Mouse (Mus musculus) kidney, embryonic 14.5 days (tissue): ENCODE results near the gene Cacna1c. TPM values are rescaled to one million over a fixed set of nuclear protein-coding genes. Genes with fewer than 3 reads are reported as not detected.

Source experiments
- ATAC-seq: fragments of 200-750 bp; cut with Nextera tagmentation; 2 replicates; pipeline ENCODE4 v1.8.0; 2017; ENCODE audit warnings: moderate number of reproducible peaks, mild to moderate bottlenecking, moderate TSS enrichment, moderate library complexity; ENCODE audit not compliant: low FRiP score, low TSS enrichment
- H3K27ac ChIP-seq: fragments of 300-500 bp; sonication (generic); 2 replicates; pipeline ENCODE4 v1.5.1; 2014; ENCODE audit warnings: low read depth, mild to moderate bottlenecking, low read length, moderate library complexity, mixed read lengths
- H3K27me3 ChIP-seq: fragments of 300-500 bp; sonication (generic); 2 replicates; pipeline ENCODE4 v1.6.1; 2014; ENCODE audit warnings: mild to moderate bottlenecking, low read length; ENCODE audit not compliant: control insufficient read depth, insufficient read depth
- H3K36me3 ChIP-seq: fragments of 300-500 bp; sonication (generic); 2 replicates; pipeline ENCODE4 v1.6.1; 2014; ENCODE audit warnings: low read length, mixed read lengths; ENCODE audit not compliant: control insufficient read depth, insufficient read depth
- H3K4me1 ChIP-seq: fragments of 300-500 bp; sonication (generic); 2 replicates; pipeline ENCODE4 v1.6.1; 2014; ENCODE audit warnings: low read length, mixed read lengths; ENCODE audit not compliant: control insufficient read depth, insufficient read depth
- H3K4me2 ChIP-seq: fragments of 300-500 bp; sonication (generic); replicated peaks from 2 replicates; pipeline ENCODE4 v1.6.1; 2014; ENCODE audit warnings: low read depth, mild to moderate bottlenecking, low read length
- H3K4me3 ChIP-seq: fragments of 300-500 bp; sonication (generic); 2 replicates; pipeline ENCODE4 v1.5.1; 2014; ENCODE audit warnings: mild to moderate bottlenecking, low read length
- H3K9ac ChIP-seq: fragments of 300-500 bp; sonication (generic); 2 replicates; pipeline ENCODE4 v1.6.1; 2014; ENCODE audit warnings: low read depth, mild to moderate bottlenecking, low read length, moderate library complexity
- H3K9me3 ChIP-seq: fragments of 300-500 bp; sonication (generic); 2 replicates; pipeline ENCODE4 v1.6.1; 2016; ENCODE audit warnings: low read length; ENCODE audit not compliant: control insufficient read depth
- WGBS: fragments of 180-500 bp; shearing (Covaris S2); extraction: QIAGEN DNeasy Blood & Tissue Kit; methylation state at CpG from one replicate; pipeline ENCODE4 v1.1.7; 2014; 5-methylcytosine and 5-hydroxymethylcytosine counted together
- polyA plus RNA-seq: library from polyadenylated mRNA; unstranded; fragments of >200 nt; fragmentation: Nextera tagmentation; extraction: Ambion mirVana; gene quantifications from 2 replicates; pipeline ENCODE4 v1.2.1, GENCODE M21; 2014

Cacna1c gene
- polyA plus RNA-seq, 1 experiment from 2014 or later, result 3.3 TPM

DNA sequence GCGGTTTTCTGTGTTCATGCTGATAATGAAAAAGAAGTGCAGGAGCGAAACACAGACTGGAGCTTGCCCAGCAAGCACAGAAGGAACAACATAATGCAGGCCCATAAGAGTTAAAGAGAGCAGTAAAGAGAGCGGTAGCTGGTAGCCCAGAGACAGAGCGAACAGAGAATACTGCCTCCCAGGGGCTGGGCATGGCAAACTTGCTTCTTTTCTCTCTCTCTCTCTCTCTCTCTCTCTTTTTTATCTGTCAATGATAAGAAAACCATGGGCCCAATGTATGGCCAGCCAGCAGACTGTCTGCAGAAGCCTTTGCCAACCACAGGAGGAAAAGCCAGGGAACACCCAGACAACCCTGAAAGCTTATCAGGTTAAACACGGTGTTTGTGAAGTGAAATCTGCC lies 365.4 kb downstream of the Cacna1c start:
- Histone ChIP-seq H3K4me1 (peaks cover 9% of the 10 kb centered on the region), H3K9me3 (no peaks in the 10 kb centered on the region), H3K9ac (no peak overlapping the region), H3K4me2 (no peak overlapping the region), H3K4me3 (no peak overlapping the region), H3K27ac (no peak overlapping the region), H3K36me3 (no peaks in the 10 kb centered on the region), H3K27me3 (no peaks in the 10 kb centered on the region)
- WGBS, result 90% methylated on average over 5 of the region's 5 CpGs
- ATAC-seq, result no peak

DNA sequence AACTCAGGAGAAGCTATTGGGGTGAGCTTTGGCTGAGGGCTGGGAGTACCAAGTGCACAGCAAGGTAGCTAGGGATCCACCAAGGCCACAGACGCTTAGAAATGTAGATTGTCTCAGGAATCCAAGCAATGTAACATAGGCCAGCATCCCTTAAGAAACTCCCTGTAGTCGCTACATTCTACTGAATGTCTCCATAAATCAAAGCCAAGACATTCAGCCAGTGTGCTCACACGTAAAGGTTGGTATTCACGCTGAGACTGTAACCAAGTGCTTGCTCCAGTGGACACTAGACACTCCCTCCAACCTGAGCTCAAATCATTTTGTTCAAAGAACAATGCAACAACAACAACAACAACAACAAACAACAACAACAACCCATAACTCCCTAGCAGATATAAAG lies 368.0 kb downstream of the Cacna1c start:
- no peak overlapping the region for H3K27ac ChIP-seq
- H3K9ac ChIP-seq, result no peak overlapping the region
- peaks cover 9% of the 10 kb centered on the region for H3K4me1 ChIP-seq
- H3K9me3 ChIP-seq, result no peaks in the 10 kb centered on the region
- no peaks in the 10 kb centered on the region for H3K27me3 ChIP-seq
- H3K4me3 ChIP-seq, result no peak overlapping the region
- 26% methylated on average over 4 of the region's 4 CpGs for WGBS
- no peaks in the 10 kb centered on the region for H3K36me3 ChIP-seq
- no peak overlapping the region for H3K4me2 ChIP-seq
- ATAC-seq, result peak; percentile 45; the same call in 1 of the 2 replicates

DNA sequence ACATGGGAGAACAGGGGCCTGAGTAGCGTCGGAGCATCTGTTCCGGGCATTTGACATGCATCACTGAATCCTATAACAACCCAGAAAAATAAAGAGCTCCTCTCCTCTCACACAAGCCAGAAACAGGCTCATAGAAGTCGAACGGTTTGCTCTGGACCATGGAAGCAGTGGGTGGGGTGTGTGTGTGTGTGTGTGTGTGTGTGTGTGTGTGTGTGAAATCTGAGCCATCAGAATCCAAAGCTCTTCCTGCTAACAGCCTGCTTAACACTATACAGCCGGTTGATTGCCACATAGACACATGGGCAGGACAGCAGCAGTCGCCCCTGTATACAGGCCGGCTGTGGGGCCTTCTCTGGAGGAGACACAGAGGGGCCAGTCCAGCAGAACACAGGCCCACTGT lies 368.7 kb downstream of the Cacna1c start:
- 14% methylated on average over 8 of the region's 8 CpGs for WGBS

DNA sequence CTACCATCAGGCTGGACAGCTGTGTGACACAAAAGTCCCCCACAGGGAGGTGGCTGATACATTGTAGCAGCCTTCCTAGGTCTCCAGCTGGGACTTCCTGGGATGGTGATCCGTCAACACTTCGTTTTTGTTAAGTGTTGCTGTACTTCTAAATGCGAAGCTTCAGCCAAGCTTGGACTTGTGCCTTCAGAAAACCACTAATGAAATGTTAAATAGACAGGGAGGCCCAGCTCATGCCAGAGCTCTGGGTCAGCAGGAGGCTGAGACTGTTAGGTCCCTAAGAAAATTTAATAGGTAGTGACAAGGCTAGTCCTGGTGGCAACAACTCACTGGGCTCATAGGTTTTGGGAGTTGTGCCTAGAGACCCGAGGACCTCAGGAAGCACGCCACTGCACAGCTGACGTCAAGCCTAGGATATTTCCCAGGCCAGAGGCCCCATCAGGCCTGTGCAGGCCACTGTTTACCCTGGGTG lies 370.8 kb downstream of the Cacna1c start:
- ATAC-seq, result no peak
- no peak overlapping the region for H3K9ac ChIP-seq
- H3K36me3 ChIP-seq, result no peaks in the 10 kb centered on the region
- H3K4me1 ChIP-seq, result peaks cover 9% of the 10 kb centered on the region
- no peak overlapping the region for H3K4me3 ChIP-seq
- H3K4me2 ChIP-seq, result no peak overlapping the region
- H3K27ac ChIP-seq, result no peak overlapping the region
- 56% methylated on average over 6 of the region's 6 CpGs for WGBS
- no peaks in the 10 kb centered on the region for H3K9me3 ChIP-seq
- H3K27me3 ChIP-seq, result no peaks in the 10 kb centered on the region

More for the DNA sequence above, 368.7 kb downstream of the Cacna1c start:
- Histone ChIP-seq H3K36me3 (no peaks in the 10 kb centered on the region), H3K27me3 (no peaks in the 10 kb centered on the region), H3K9ac (peak overlapping the region; percentile 9; the same call in 1 of the 2 replicates), H3K4me3 (no peak overlapping the region), H3K4me2 (no peak overlapping the region), H3K9me3 (no peaks in the 10 kb centered on the region), H3K4me1 (peaks cover 9% of the 10 kb centered on the region), H3K27ac (no peak overlapping the region)
- ATAC-seq, result peak; percentile 86

DNA sequence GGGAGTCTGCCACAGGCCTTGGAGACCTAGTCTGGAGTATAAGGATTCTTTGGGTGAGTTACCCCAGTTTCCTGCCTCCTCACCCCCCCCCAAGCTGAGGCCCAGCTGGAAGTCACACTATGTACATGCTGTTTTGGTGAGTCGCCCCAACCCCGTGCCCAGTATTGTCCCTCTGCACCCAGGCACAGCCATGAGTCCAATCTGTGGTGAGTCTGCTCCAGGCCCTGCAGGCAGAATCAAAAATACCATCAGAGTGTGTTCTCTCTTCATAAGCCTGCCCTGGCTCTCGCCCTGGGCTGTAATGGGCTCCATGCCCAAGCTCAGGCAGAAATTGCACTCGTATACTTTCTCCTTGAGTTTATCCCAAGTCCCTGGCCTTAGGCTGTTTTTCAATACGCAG lies 374.7 kb downstream of the Cacna1c start:
- 89% methylated on average over 5 of the region's 5 CpGs for WGBS
- Histone ChIP-seq H3K9ac (no peak overlapping the region), H3K4me3 (no peak overlapping the region)

DNA sequence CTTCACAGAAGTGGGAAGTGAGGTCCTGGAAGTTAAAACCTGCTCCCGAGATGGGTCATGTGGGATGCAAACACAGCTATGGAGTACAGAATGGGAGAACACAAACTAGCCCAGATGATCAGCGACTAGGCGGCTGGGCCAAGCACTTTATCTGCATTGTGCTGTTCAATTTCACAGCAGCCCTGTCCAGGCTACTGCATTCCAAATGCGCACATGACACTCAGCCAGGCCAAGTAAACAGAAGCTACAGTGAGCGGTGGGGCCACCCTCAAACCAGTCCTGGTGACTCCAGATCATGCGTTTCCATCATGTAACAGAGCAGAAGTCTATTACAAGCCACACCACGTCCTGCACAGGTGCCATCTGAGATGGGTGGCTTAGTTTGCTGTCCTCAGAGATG lies 376.6 kb downstream of the Cacna1c start:
- ATAC-seq, result no peak
- Histone ChIP-seq H3K4me2 (no peak overlapping the region), H3K36me3 (no peaks in the 10 kb centered on the region), H3K9me3 (no peaks in the 10 kb centered on the region), H3K4me1 (no peaks in the 10 kb centered on the region; the same call in 1 of the 2 replicates), H3K4me3 (no peak overlapping the region), H3K9ac (no peak overlapping the region), H3K27ac (no peak overlapping the region), H3K27me3 (no peaks in the 10 kb centered on the region)
- WGBS, result 75% methylated on average over 7 of the region's 7 CpGs

More for the DNA sequence above, 374.7 kb downstream of the Cacna1c start:
- Histone ChIP-seq H3K27me3 (no peaks in the 10 kb centered on the region), H3K4me2 (no peak overlapping the region), H3K4me1 (no peaks in the 10 kb centered on the region; the same call in 1 of the 2 replicates), H3K9me3 (no peaks in the 10 kb centered on the region), H3K36me3 (no peaks in the 10 kb centered on the region), H3K27ac (no peak overlapping the region)
- ATAC-seq, result no peak

DNA sequence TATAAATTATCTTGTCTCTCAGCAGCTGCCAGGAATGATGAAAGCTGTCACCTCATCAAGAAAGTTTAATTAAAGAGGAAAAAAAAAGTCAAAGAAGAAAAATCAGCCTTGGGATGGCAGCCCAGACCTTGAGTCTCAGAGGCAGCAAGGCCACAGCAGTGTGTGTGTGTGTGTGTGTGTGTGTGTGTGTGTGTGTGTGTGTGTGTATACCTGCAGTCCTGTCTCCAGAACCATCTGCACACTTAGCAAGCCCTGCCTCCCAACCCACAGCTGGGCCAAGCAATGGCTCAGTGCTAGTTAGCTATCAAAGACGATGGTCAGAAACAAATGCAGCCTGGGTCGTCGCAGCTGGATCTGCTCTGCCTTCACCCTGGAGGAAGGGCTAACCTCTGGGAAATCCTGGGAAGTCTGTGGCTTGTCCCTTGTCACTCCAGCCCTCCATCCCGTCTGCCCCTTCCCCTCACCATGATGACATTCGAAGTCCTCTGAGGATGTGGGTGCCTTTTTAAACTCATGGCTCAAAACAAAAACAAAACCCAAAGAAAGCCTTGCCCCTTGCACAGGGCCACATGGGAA lies 378.2 kb downstream of the Cacna1c start:
- WGBS, result 51% methylated on average over 5 of the region's 5 CpGs
- no peak for ATAC-seq
- Histone ChIP-seq H3K27ac (no peak overlapping the region), H3K27me3 (no peaks in the 10 kb centered on the region), H3K9me3 (no peaks in the 10 kb centered on the region), H3K4me1 (no peaks in the 10 kb centered on the region; the same call in 1 of the 2 replicates), H3K4me2 (no peak overlapping the region), H3K4me3 (no peak overlapping the region), H3K9ac (no peak overlapping the region), H3K36me3 (no peaks in the 10 kb centered on the region)

DNA sequence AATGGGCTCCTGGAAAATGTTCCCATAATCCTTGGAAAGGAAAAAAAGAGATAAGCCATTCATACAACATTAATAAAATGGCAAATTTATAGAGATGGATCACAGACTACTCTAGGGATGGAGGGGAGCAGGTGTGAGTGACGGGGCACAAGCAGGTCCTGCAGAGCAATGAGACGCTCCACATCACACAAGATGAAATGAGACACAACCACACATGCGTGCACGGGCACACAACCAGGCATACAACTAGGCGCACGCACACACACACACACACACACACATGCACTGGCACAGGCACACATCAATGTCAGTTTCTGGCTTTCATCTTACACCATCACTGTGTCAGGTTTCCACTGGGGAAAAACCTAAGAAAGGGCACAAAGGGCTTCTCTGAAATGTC lies 380.0 kb downstream of the Cacna1c start:
- Histone ChIP-seq H3K4me3 (no peak overlapping the region), H3K27ac (no peak overlapping the region), H3K4me2 (no peak overlapping the region), H3K9ac (no peak overlapping the region), H3K36me3 (no peaks in the 10 kb centered on the region), H3K27me3 (no peaks in the 10 kb centered on the region), H3K9me3 (no peaks in the 10 kb centered on the region), H3K4me1 (no peaks in the 10 kb centered on the region; the same call in 1 of the 2 replicates)
- ATAC-seq, result no peak
- 93% methylated on average over 6 of the region's 6 CpGs for WGBS

DNA sequence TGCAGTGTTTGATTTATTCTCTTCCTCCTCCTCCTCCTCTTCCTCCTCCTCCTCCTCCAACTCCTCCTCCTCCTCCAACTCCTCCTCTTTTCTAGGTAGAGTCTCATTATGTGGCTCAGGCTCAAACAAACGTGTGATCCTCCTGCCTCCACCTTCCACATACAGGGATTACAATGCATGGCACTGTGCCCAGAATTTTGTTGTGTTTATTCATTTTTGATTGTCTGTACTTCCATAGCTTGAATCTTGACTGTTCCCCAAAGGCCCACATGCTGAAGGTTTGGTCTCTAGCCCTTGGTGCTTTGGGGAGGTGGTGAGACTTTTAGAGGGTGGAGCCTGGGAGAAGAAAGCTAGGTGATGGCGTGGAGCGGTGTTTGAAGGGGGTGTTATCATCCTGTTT lies 383.7 kb downstream of the Cacna1c start:
- Histone ChIP-seq H3K9me3 (no peaks in the 10 kb centered on the region), H3K27me3 (no peaks in the 10 kb centered on the region), H3K4me3 (no peak overlapping the region), H3K27ac (no peak overlapping the region), H3K4me1 (no peaks in the 10 kb centered on the region), H3K9ac (no peak overlapping the region), H3K36me3 (no peaks in the 10 kb centered on the region), H3K4me2 (no peak overlapping the region)
- no peak for ATAC-seq
- 74% methylated on average over 3 of the region's 3 CpGs for WGBS
